Mouse (Mus musculus) heart, postnatal 0 days (tissue): ENCODE measurements at regions not wholly inside any gene's neighbourhood (a gene's known extent, or its start where the extent isn't known, plus 50 kb on each side); places are given as distances from the start of the nearest gene placed in this dataset.

Source experiments
- CTCF ChIP-seq: IDR thresholded peaks from 2 replicates; pipeline ENCODE4 v1.5.1; 2016; ENCODE audit warnings: antibody characterized with exemption, control low read depth, low read depth
- EP300 ChIP-seq: IDR thresholded peaks from 2 replicates; pipeline ENCODE4 v1.6.1; 2016; ENCODE audit warnings: antibody characterized with exemption, low read depth

- TF ChIP-seq CTCF: no peak
- TF ChIP-seq EP300: no peak
Observed at GRCm38 (mm10) chr2:47914270-47914669, 899.6 kb upstream of the Acvr2a start.
